Mouse (Mus musculus) neural tube, embryonic 10.5 days (tissue): ENCODE data around the gene Nkain1.
A peak's percentile ranks its signal among the peaks of the same experiment; 100 is the strongest.

Source experiments
- DNase-seq: peaks from one replicate; pipeline ENCODE4 v3.0.0-alpha.2; 2017; ENCODE audit warnings: low spot score; ENCODE audit errors: extremely low spot score

Gene Nkain1

DNA sequence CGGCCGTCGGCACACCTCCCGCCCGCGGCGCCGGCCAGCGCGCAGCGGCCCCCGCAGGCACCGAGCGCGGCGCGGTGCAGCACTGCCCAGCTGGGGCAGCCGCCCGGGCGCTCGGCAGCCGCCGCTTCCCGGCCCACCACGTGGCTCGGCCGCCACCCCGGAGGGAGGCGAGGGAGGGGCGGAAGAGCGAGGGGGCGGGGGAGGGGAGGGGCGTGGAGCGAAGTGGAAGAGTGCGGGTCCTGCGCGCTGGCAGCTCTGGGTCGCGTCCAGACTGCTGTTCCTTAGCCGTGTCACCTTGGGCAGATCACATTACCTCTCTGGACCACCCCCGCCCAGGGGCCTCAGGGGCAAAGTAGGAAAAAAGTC lies at the start of gene Nkain1:
Gene Nkain1 (minus strand): TSS at position 126 of the 366 bp plus-strand sequence.
- DNase-seq: no peak

DNA sequence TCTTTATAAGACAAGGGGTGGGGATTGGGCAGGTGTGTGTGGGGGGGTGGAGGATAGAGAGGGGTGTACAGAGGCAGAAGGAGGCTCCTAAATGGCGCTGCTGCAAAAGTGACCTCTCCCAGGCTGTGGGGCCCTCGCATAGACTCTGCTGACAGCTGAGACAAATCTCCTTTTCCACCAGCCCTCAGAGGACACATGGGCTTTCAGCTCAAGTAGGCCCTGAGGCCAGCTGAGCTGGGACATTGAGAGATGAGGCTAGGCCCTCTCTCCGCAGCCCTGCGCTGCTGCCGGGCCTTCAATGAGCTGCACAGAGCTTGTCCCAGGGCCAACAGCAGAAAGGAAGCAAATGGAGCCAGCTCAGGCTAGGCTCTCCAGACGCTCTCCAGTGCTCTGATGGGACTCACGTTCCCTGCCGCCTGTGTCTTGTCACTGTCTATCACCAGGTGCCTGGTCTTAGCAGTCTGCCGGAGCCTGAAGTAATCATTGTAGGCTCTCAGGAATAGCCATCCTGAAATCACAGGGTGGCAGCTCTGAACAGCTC lies 4.8 kb upstream of the Nkain1 start:
- no peak for DNase-seq

DNA sequence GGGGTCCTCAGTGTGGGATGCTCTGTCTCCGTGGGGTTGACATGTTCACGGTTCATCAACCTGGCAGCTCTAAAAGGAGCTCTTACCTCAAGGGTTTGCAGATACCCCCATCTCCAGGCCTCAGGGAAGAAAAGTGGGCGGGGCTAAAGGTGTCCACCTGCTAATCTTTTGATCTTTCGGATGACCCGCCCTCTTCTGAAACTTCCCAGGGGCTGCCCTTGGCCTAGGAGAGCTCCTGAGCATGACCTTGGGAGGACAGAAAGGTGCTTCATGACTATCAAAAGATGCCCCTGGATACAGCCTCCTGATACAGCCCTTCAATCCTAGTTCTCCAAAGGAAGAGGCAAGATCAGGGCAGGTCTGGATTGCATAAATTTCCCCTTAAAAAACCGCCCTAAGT lies 3.1 kb upstream of the Nkain1 start:
- no peak for DNase-seq

DNA sequence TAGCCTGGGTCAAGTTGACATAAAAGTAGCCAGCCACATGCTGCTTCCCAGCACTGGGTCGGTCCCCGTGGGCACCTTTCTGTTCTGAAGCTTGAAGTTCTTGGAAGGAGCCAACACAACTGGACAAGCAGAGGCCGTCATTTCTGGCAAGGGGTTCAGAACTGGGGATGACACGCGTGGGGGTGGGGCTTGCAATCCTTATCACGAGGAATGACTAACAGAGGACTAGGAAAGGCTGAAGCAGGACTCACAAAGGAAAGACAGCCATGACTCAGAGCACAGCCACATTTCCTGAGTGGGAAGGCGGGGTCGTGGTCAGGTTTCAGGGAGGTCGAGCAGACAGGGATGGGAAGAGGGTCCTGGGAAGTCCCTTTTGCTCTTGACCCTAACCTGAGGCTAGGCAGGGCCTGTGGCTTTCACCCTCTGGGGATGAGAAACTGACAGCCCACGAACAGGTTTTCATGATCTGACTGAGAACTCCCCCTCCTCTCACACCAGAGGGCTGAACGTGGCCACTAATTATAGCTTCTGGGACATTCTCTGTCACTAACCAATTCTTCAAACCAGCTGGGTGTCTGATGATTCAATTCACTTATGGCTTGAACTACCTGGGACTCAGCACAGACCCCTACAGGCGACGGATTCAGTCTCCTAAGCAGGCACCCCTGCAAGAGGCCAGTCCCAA lies 2.4 kb upstream of the Nkain1 start:
- DNase-seq: no peak

DNA sequence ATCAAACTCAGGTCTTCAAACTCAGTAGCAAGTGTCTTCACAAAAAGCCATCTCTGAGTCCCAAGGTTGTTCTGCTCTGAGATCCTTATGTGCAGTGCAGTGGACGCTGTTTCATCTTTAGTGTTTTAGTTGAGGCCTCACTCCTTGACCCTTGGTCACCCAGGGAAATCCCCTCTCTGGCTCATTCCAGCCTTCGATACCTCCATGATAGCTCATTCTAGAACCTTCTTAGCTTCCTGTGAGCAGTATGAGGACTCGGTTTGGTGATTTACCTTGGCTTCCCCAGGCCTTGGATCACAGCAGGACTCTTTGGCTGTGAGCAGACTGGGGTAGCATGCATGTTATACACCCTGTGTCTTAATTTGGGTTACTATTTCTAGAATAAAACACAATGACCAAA lies 1.6 kb upstream of the Nkain1 start:
- DNase-seq: no peak

DNA sequence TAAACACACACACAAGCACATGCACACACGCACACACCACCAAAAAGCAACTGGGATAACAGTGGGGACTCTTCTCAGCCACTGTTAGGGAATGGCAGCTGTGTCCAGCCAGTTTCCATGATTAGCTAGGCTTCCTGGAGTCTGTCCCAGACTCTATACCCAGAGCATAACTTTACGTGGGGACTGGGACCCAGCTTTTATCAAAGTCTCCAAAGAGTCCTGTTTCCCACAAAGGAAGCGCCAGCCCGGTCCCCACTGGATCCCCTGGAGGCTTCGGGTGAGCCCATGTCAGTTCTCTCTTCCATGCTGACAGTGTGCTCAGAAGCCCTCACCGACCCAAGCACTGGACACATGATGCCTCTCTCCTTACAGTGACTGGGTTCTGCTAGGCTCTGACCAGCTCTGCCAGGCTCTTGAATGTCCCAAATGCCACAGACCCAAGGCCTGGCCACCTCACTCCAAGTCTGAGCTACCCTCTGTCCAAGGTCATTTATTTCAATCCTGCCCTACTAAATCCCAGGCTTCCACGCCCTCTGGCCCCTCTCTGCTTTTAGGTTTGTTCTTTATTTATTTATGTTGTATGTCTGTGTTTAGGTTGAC lies 988 bp upstream of the Nkain1 start:
- DNase-seq: no peak

DNA sequence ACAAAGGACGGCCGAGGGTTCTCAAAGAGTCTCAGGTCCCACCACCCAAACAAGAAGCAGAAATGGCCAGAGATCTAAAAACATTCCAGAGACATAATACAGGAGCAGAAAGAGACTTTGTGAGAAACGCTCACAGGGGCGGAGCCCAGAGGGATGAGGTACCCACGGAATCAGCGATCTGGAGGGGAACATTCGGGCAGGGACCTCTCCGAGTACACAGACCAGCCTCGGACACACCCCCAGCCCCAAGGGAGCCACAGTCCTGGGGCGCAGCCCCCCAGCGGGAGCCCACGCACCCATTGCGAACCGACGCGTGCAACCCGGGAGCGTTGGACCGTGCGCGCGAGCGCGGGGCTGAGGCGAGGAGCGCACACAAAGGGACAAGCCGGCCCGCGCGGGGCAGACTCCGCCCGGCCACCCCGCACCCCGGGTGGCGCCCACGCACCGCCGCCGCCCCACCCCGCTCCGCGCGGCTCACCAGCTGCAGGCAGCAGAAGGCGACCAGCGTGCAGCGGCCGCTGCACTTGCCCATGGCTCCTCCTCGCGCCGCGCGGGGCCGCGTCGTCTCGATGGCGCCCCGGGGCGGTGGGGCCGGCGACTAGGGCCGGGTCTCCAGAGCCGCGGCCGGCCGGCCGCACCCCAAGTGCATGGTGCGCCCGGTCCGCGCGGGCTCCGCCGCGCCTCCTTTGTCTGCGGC lies 474 bp downstream of the Nkain1 start:
- peak; percentile 74 for DNase-seq

DNA sequence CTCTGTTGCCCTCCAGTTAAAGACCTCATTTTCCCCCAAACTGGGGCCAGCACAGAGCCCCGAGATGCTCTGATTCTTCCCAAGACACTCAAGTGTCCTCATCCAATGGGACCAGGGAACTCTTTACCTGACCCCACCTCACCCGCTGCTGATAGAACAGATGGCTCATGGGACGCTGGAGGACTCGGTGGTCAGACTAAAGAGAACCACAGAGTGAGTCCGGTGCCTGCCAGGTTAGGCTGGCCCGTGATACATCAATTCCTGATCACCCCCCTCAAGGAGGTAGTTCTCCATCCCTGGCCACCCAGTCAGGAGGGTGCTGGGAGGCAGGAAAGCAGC lies 992 bp downstream of the Nkain1 start:
- DNase-seq: peak; percentile 54

DNA sequence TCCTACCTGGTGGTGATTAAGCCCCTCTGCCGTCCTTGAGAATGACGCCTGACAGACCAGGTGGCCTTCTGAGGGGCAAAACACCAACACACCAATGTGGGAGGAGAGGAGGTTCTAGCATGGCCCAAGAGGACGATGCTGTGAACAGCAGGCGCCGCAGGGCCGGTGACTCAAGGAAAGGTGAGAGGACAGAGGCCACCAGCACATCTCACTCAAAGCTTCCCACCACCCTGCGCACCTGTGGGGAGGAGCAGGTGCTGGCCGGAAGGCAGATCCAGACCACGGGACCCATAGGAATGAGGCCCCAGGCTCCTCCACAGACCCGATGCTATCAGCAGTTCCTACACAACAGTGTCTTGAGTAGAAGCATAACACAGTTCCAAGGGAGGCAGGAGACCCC lies 1.4 kb downstream of the Nkain1 start:
- DNase-seq: no peak

DNA sequence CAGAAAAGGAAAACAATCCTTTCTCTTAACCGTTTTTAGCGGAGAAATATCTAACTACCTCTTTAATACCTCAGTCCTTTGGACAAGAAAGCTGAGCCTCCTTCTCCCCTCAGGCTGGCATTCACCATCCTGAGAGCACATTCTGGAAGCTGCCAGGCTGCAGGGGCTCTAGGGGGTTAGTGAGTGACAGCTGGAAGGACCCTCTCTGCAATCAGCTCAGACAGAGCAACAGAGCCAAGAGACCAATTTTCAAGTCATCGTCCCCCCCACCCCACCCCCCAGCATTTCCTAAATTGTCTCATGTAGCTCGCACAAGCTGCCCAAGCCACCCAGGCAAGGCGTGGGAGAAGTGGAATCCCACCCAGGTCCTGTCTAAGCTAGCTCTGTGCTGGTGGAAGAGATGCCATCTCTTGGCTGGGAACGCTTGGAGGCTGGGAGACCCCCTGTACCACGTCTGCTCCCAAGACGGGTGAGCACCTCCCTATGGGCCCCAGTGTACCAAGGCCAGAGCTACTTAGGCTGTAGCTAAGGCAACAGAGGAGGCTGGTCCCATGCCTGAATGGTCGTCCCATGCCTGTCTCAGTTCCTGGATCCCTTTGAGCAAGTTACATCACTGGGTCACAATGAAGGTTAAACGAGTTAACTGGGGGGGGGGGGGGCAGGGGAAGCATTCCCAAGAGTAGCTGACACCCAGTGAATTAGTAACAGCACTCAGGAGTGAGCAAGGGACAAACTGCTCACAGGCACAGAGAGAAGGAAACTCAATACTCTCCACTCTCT lies 2.8 kb downstream of the Nkain1 start:
- DNase-seq: no peak

DNA sequence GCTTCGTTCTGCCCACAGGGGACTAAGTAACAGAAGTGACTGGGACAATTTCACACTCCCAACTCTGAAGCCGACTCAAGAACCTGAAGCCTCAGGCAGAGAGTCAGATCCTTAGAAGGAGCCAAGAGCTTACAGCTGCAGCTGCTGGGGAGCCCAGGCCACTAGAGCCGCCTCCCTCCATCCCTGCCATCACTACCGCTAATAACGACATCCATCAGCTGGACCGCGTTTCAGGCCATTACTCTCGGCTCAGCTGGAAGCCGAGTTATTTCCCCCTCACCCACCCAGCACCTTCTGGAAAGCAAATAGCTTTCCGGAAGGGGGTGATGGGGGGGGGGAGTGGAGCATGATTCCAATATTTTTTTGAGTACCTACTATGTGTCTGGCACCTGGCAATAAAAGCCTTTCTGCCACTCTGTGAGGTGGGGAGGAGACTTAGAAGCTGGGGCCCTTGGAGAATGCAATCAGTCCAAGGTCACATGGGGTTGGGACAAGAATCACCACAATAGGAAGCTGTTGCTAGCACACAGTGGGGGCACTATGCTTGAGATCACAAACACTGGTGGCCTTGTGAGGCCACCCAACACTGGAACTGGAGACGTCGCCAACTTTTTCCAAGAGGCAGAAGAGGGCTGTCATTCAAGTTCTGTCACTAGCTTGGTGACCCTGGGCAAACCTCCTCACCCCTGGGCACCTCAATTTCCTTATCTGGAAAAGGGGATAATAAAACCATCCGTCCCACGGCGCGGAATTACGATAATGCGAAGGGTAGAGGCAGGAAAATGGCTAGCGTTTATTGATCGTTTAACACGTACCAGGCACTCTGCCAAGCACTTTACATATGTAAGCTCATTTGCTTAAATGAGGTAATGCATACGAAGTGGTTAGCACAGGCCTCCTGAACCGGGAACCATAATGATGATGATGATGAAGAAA lies 5.7 kb downstream of the Nkain1 start:
- no peak for DNase-seq

DNA sequence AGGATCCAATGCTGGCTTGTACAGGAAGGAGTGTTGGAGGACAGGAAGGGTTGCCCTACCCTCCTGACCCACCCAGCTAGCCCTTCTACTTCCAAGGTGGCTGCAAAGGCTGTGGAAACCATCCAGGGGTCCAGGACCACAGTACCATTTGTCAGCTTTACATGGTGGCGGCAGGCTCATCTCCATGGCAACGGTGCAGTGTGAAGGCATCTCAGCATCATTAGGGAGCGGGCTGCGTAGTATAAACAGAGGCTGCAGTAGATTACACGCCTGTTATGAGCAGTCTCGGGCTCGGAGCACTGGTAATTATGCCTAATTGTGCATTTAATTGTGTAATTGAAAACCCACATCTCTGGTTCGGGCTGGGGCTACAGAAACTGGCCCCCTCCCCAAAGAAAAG lies 10.2 kb downstream of the Nkain1 start:
- no peak for DNase-seq

DNA sequence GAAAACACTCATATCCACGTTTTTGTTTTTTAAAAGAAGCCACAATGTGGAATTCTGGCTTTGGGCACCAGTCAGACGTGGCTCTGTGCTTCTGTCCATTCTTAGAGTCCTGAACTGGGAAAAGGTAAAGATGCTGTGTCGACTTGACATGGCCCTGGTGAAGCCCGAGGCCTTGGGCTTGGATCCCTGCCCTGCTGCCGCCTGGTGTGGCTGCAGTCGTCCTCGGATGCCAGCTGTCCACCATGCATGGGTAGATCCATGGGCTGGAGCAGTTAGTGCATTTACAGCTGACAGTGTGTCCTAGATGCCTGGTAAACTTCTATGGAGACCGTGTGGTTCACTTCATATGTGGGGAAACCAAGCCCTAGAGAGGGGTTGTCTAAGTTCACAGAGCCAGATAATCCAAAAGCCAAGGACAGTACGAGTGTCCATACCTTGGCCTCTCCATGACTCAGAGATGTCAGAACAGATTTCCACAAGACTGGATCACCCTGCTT lies 10.7 kb downstream of the Nkain1 start:
- no peak for DNase-seq

DNA sequence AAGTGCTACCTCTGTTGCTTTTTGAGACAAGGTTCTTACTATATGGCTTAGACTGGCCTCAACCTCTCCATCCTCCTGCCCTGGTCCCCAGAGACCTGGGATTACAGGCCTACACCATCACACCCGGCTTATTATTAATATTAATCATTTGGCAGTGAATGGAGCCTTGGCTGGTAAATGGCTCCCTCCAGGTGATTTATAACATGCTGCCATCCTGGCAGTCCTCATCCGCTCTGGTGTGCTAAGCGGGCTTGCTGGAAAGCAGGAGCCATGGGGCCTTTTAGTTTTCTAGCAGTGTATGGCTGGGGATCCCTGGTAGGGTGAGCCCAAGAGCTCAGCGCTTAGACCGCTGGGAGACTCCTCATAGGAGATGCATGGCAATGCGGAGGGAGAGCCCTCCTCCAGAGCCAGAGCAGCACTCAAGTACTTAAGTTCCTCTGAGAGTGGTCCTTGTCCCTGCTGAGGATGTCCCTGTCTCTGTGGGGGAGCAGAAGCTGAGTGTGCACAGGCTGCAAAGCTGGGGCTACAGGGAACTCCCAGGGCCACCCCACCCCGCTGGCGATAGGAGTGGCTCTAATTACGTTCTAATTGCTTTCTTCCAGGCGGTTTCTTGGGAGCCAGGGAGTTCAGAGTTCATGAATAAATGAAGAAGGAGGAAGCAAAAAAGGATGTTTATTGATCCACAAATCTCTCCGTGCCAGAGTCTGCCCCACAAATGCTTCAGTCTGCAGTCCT lies 13.2 kb downstream of the Nkain1 start:
- DNase-seq: no peak

DNA sequence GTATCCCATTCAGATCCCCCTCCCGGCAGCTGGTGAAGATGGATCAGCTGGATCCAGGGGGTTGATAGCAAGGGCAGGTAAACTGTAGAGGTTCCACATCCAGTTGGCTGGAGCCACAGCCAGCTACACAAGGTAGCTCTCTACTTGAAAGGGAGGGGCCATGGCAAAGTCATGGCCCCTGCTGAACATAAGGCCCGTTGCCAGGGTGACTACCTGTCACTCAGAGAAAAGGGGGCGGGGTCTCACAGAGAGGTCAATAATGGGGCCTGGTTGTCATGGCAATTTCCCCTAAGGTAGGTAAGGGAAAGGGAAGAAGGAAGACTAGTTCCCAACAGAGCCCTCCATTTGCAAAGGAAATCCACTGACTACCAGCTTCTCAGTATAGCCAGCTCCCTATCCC lies 14.8 kb downstream of the Nkain1 start:
- DNase-seq: no peak

DNA sequence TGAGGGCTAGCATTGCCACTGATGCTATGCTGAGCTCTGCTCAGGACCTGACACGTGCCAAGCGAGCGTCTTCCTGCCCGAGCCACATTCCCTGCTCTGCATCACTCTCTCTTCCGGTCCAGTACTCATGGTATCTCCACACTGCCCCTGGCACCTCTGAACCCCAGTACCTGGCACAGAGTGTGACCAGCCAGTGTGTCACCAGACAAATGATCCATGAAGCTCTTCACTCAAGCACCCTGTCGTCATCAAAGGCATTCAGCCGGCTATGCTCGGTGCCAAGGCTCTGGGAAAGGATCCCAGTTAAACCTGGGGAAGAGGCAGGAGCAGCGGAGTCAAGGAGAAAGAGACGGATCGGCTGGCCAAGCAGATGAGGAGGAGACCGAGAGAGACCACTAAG lies 16.1 kb downstream of the Nkain1 start:
- DNase-seq: no peak

DNA sequence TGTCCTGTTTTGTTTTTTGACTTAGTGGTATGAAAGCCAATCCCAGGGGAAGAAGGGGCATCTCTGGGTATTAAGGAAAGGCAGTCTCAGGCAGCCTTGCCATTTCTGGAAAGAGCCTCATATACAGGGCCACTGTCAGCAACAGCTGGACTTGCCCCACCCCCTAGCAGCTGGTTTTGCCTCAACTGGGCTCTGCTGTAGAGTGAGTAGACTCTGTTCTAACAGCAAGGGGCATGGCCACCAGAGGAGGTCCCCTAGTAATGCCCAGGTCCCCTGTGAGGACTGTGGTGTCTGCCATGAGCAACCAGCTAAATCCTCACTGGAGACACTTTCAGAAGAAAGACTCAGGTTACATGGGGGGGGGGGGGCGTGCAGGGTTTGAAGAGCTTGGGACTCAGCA lies 17.0 kb downstream of the Nkain1 start:
- no peak for DNase-seq

DNA sequence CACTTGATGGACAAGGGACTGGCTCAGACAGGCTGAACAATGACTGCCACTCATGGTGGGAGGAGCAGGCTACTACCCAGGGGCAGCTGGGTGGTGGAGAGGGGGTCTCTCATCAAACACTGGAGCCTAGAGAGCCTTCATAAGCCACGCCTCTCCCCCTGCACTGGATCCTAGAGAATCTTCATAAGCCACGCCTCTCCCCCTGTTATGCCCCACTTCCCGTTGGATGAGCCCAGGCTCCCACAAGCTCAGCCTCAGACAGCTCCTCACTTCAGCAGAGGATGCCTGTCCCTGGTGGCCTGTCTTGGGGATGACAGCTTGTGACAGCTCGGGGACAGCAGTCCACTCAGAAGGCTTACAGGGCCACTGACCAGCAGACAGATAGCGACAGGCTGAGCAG lies 17.7 kb downstream of the Nkain1 start:
- no peak for DNase-seq

DNA sequence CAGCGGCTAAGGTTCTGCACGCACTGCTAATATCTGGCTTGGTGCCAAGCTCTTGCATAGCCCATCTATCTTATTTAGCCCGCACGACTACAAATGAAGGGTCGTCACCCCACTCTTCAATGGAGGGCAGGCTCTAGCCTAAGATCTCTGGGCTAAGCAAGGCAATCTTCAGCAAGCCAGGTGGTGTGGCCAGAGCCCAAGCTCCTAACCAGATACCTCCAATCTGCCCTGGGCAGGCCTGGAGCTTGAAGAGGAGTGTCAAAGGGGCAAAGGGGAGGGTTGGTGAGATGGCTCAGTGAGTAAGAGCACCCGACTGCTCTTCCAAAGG lies 20.9 kb downstream of the Nkain1 start:
- DNase-seq: peak; percentile 41
